Mouse (Mus musculus) midbrain, postnatal 0 days (tissue): ENCODE data around the gene Mettl24. TPM values are rescaled to one million over a fixed set of nuclear protein-coding genes. Genes with fewer than 3 reads are reported as not detected.

Experiments used
- ATAC-seq: fragments of 200-750 bp; cut with Nextera tagmentation; 2 replicates; pipeline ENCODE4 v1.8.0; 2017; ENCODE audit warnings: moderate number of reproducible peaks, mild to moderate bottlenecking, moderate TSS enrichment, moderate library complexity; ENCODE audit not compliant: low FRiP score
- DNase-seq: peaks from one replicate; pipeline ENCODE4 v3.0.0-alpha.2; 2015; ENCODE audit warnings: low spot score
- H3K27ac ChIP-seq: fragments of 300-500 bp; sonication (generic); 2 replicates; pipeline ENCODE4 v1.5.1; 2014; ENCODE audit warnings: low read depth, mild to moderate bottlenecking, low read length, mixed read lengths
- H3K27me3 ChIP-seq: fragments of 300-500 bp; sonication (generic); 2 replicates; pipeline ENCODE4 v1.6.1; 2014; ENCODE audit warnings: low read length, control low read depth, mixed read lengths; ENCODE audit not compliant: insufficient read depth
- H3K36me3 ChIP-seq: fragments of 300-500 bp; sonication (generic); 2 replicates; pipeline ENCODE4 v1.6.1; 2014; ENCODE audit warnings: low read length, control low read depth, mixed read lengths; ENCODE audit not compliant: insufficient read depth
- H3K4me1 ChIP-seq: fragments of 300-500 bp; sonication (generic); 2 replicates; pipeline ENCODE4 v1.6.1; 2014; ENCODE audit warnings: mild to moderate bottlenecking, control low read depth, antibody characterized with exemption, low read length, mixed read lengths; ENCODE audit not compliant: insufficient read depth
- H3K4me2 ChIP-seq: fragments of 300-500 bp; sonication (generic); 2 replicates; pipeline ENCODE4 v1.6.1; 2014; ENCODE audit warnings: low read depth, mild to moderate bottlenecking, low read length, mixed read lengths; ENCODE audit not compliant: poor library complexity, severe bottlenecking
- H3K4me3 ChIP-seq: fragments of 300-500 bp; sonication (generic); 2 replicates; pipeline ENCODE4 v1.5.1; 2014; ENCODE audit warnings: low read depth, mild to moderate bottlenecking, low read length, moderate library complexity
- H3K9ac ChIP-seq: fragments of 300-500 bp; sonication (generic); replicated peaks from 2 replicates; pipeline ENCODE4 v1.6.1; 2014; ENCODE audit warnings: mild to moderate bottlenecking, low read length, moderate library complexity, mixed read lengths; ENCODE audit not compliant: poor library complexity, severe bottlenecking
- H3K9me3 ChIP-seq: fragments of 300-500 bp; sonication (generic); 2 replicates; pipeline ENCODE4 v1.6.1; 2016; ENCODE audit warnings: low read length, control low read depth
- CTCF ChIP-seq: IDR thresholded peaks from 2 replicates; pipeline ENCODE4 v1.5.1; 2016; ENCODE audit warnings: antibody characterized with exemption, mild to moderate bottlenecking
- WGBS: fragments of 180-500 bp; shearing (Covaris S2); extraction: QIAGEN DNeasy Blood & Tissue Kit; methylation state at CpG from one replicate; pipeline ENCODE4 v1.1.7; 2014; 5-methylcytosine and 5-hydroxymethylcytosine counted together
- polyA plus RNA-seq: library from polyadenylated mRNA; unstranded; fragments of >200 nt; fragmentation: Nextera tagmentation; extraction: Ambion mirVana; gene quantifications from 2 replicates; pipeline ENCODE4 v1.2.1, GENCODE M21; 2015
- total RNA-seq: library from RNA; depleted of rRNA; stranded (reverse); fragments of >200 nt; gene quantifications from 2 replicates; pipeline ENCODE4 v1.2.3, GENCODE M21; 2014

The Mettl24 gene
- total and polyA plus RNA-seq, 2 experiments from 2014 or later: 0.98 TPM; not detected in 1

GRCm38 (mm10) chr10:40651676-40652075 lies 31.4 kb upstream of the Mettl24 start:
- Histone ChIP-seq H3K36me3 (no peaks in the 10 kb centered on the region), H3K4me2 (no peak overlapping the region), H3K9me3 (no peaks in the 10 kb centered on the region), H3K27me3 (no peaks in the 10 kb centered on the region; the same call in 1 of the 2 replicates), H3K4me3 (no peak overlapping the region), H3K4me1 (no peaks in the 10 kb centered on the region), H3K9ac (no peak overlapping the region), H3K27ac (no peak overlapping the region)
- no peak for DNase-seq
- no peak for ATAC-seq
- 64% methylated on average over 2 of the region's 2 CpGs for WGBS
- TF ChIP-seq CTCF: no peak

- no peak for DNase-seq
- Histone ChIP-seq H3K4me3 (no peak overlapping the region), H3K27ac (no peak overlapping the region), H3K36me3 (no peaks in the 10 kb centered on the region), H3K9me3 (no peaks in the 10 kb centered on the region), H3K9ac (no peak overlapping the region), H3K27me3 (no peaks in the 10 kb centered on the region), H3K4me2 (no peak overlapping the region), H3K4me1 (no peaks in the 10 kb centered on the region)
- ATAC-seq: no peak
- WGBS: 85% methylated on average over 3 of the region's 3 CpGs
- no peak for TF ChIP-seq CTCF
These were observed 17.8 kb upstream of the Mettl24 start for GRCm38 (mm10) chr10:40665270-40665669.

GRCm38 (mm10) chr10:40666943-40667342 lies 16.1 kb upstream of the Mettl24 start:
- Histone ChIP-seq H3K27me3 (no peaks in the 10 kb centered on the region), H3K9me3 (no peaks in the 10 kb centered on the region), H3K4me2 (no peak overlapping the region), H3K9ac (no peak overlapping the region), H3K4me1 (no peaks in the 10 kb centered on the region), H3K4me3 (no peak overlapping the region), H3K27ac (no peak overlapping the region), H3K36me3 (no peaks in the 10 kb centered on the region)
- 88% methylated on average over 1 of the region's 1 CpGs for WGBS
- DNase-seq (no peak), ATAC-seq (no peak)
- no peak for TF ChIP-seq CTCF

- H3K27ac ChIP-seq: no peak overlapping the region
- TF ChIP-seq CTCF: no peak
- H3K9me3 ChIP-seq: no peaks in the 10 kb centered on the region
- ATAC-seq: no peak
- no peaks in the 10 kb centered on the region for H3K36me3 ChIP-seq
- no peaks in the 10 kb centered on the region for H3K27me3 ChIP-seq
- peaks cover 8% of the 10 kb centered on the region; the same call in 1 of the 2 replicates for H3K4me1 ChIP-seq
- no peak overlapping the region for H3K4me3 ChIP-seq
- H3K9ac ChIP-seq: no peak overlapping the region
- no peak overlapping the region for H3K4me2 ChIP-seq
- DNase-seq: no peak
These were observed 14.4 kb upstream of the Mettl24 start for GRCm38 (mm10) chr10:40668640-40669039.

- Histone ChIP-seq H3K4me2 (no peak overlapping the region), H3K27ac (no peak overlapping the region), H3K4me1 (peaks cover 15% of the 10 kb centered on the region; the same call in 1 of the 2 replicates), H3K9me3 (no peaks in the 10 kb centered on the region), H3K36me3 (no peaks in the 10 kb centered on the region), H3K9ac (no peak overlapping the region), H3K4me3 (no peak overlapping the region), H3K27me3 (no peaks in the 10 kb centered on the region)
- no peak for TF ChIP-seq CTCF
- 40% methylated on average over 8 of the region's 8 CpGs for WGBS
- DNase-seq: no peak
- peak; percentile 34 for ATAC-seq
These were observed 10.3 kb upstream of the Mettl24 start for GRCm38 (mm10) chr10:40672587-40673296.

- TF ChIP-seq CTCF: peak; percentile 36
- no peaks in the 10 kb centered on the region for H3K27me3 ChIP-seq
- no peak overlapping the region for H3K27ac ChIP-seq
- H3K9ac ChIP-seq: no peak overlapping the region
- WGBS: 51% methylated on average over 7 of the region's 7 CpGs
- H3K4me2 ChIP-seq: no peak overlapping the region
- DNase-seq (no peak), ATAC-seq (no peak)
- no peaks in the 10 kb centered on the region for H3K36me3 ChIP-seq
- H3K9me3 ChIP-seq: no peaks in the 10 kb centered on the region
- peaks cover 15% of the 10 kb centered on the region; the same call in 1 of the 2 replicates for H3K4me1 ChIP-seq
- H3K4me3 ChIP-seq: no peak overlapping the region
These were observed 9.8 kb upstream of the Mettl24 start for GRCm38 (mm10) chr10:40673297-40673665.
